Mouse (Mus musculus) bone marrow macrophage, adult 2 months (primary cell): ENCODE measurements around the gene Prdm11.

Experiments
- CTCF ChIP-seq: IDR thresholded peaks from 2 replicates; pipeline ENCODE4 v1.5.1; 2012; ENCODE audit warnings: low read depth, mild to moderate bottlenecking, low read length, moderate library complexity
- POLR2A ChIP-seq: IDR thresholded peaks from 2 replicates; pipeline ENCODE4 v1.6.1; 2012; ENCODE audit warnings: mild to moderate bottlenecking, low read depth, low read length, borderline replicate concordance

DNA sequence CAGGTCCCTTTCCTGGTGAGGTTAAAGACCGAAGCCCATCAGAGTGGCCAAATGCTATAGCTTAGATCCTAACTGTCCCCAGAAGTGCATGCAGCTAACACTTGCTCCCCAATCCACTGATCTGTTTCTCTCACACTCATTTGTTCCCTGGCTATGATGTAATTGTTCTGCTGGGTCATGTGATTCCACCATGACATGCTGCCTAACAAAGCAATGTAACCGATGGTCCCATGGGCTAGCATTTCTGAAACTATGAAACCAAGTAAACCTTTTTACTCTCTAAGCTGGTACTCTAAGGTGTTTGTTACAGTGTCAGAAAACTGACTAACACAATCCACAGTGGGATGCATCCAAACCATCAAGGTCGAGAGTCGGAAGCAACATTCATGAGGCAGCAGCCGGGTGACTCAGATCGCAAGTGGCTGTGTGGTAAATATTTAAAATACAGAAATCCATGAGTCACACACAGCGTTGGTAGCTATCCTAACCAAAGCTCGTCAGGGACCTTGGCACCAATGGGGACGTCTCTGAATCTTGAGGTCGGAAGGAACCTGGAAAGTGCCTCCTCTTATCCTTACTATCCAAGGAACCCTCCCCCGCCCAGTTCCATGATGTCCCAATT is 100.7 kb downstream of the Prdm11 start:
- no peak for TF ChIP-seq POLR2A
- TF ChIP-seq CTCF = no peak
